Comparison of ENCODE assay signal across 8 mouse cellular contexts in the genomic region with DNA sequence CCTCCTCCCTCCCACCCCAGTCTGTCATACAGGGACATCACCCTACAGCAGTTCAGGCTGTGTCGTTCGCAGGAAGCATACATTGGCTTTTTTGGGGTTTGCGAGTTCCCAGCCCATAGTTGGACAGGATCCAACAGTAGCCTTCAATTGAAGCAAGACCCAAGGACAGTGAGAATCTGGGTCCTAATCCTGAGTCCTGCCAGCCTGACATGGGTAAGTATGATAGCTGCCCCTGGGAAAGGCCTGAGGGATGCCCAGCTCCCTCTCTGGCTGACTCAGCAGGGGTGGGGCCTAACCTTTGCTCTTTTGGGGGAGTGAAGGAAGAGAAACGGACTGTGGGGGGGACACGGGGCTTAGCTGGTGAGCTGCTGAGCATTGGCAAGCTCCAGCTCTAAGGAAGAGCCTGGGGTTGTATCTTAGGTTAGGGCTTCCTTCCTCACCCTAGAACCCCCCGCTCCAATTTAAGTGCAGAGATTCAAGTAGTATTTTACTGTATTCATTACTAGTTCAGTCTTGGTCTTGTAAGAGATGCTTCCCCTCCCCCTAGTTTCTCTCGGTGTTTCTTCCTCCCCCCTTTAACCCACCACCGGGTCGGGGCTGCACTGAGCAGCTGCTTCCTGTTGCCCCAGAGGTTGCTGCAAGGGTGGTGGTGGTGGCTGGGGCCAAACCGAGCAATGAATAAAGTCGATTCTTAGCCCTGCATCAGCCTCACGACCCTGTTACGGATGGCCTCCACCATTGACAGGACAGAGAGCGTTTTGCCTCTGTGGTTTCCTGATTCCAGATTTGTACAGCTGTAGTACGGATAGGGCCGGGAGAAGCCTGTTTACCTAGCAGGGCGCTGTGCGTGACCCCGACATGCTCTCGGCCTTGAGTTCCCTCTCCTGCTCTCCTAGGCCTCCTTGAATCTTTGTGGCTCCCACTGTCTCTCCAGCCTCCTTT. TPM values are rescaled to one million over a fixed set of nuclear protein-coding genes. Genes with fewer than 3 reads are reported as not detected.
DNase-seq lines count a peak whose midpoint lies in the region; ATAC-seq and TF ChIP-seq lines count a peak whose summit lies in the region.

A gene (plus strand): TSS at position 14 of the 942 bp plus-strand sequence.

- H3K36me3 ChIP-seq in intestine, embryonic 14.5 days (ENCODE audit: control insufficient read depth, insufficient read depth, low read length): peaks cover 36% of the 10 kb centered on the region
- peaks cover 42% of the 10 kb centered on the region for H3K36me3 ChIP-seq in limb, embryonic 10.5 days
- H3K36me3 ChIP-seq in midbrain, embryonic 11.5 days (ENCODE audit: control insufficient read depth, insufficient read depth, low read length): peaks cover 22% of the 10 kb centered on the region
- peaks cover 6% of the 10 kb centered on the region for H3K36me3 ChIP-seq in splenic B cell, adult 2 months (ENCODE audit: control insufficient read depth, insufficient read depth, low read length, poor library complexity, severe bottlenecking)

- H3K4me3 ChIP-seq in left cerebral cortex, adult 2 months: peak within 1 kb of the TSS; percentile 87
- H3K4me3 ChIP-seq in intestine, embryonic 14.5 days (ENCODE audit: low read depth, low read length): peak within 1 kb of the TSS; percentile 62
- peak within 1 kb of the TSS; percentile 86 for H3K4me3 ChIP-seq in limb, embryonic 10.5 days
- H3K4me3 ChIP-seq in midbrain, embryonic 11.5 days (ENCODE audit: low read depth, low read length): peak within 1 kb of the TSS; percentile 81

- intact Hi-C loops in left cerebral cortex, adult 2 months (cut with DNase I): loop anchor here (2.0 to 5.0 kb wide), 2 partner anchors 97 to 180 kb away; a partner anchor contains a TSS
- intact Hi-C loops in gastrocnemius, postnatal 36 days (cut with DNase I): loop anchor here (2.0 kb wide), 1 partner anchor 95 kb away; no protein-coding TSS in a partner anchor

- peaks cover 26% of the 10 kb centered on the region for H3K4me1 ChIP-seq in intestine, embryonic 14.5 days (replicated peaks; ENCODE audit: control insufficient read depth, insufficient read depth, low read length)
- peaks cover 55% of the 10 kb centered on the region for H3K4me1 ChIP-seq in limb, embryonic 10.5 days
- peaks cover 27% of the 10 kb centered on the region for H3K4me1 ChIP-seq in midbrain, embryonic 11.5 days (ENCODE audit: control insufficient read depth, insufficient read depth, low read length)

- TF ChIP-seq CTCF in left cerebral cortex, adult 2 months (IDR thresholded peaks at IDR 0.05): no peak

- DNase-seq in left cerebral cortex, adult 2 months (ENCODE audit: extremely low spot score in 1 of 2, low spot score in 2 of 2): peak in 1 of 2 experiments; percentile 27
- DNase-seq in left cerebral cortex, adult 9 months (ENCODE audit: low spot score in 2 of 2): no peak
- DNase-seq in cerebellum, postnatal 10 days: peak; percentile 65 to 73
- peak; percentile 42 to 57 for DNase-seq in gastrocnemius, postnatal 36 days
- peak; percentile 73 for DNase-seq in intestine, embryonic 14.5 days (ENCODE audit: low spot score)
- DNase-seq in limb, embryonic 10.5 days (ENCODE audit: low spot score): peak; percentile 55
- peak; percentile 91 for DNase-seq in midbrain, embryonic 11.5 days (ENCODE audit: low spot score, missing footprints)
- peak; percentile 85 for DNase-seq in splenic B cell, adult 2 months (ENCODE audit: low read depth, low spot score)

- peak; percentile 7; the same call in 1 of the 2 replicates for ATAC-seq in intestine, embryonic 14.5 days (replicated peaks; ENCODE audit: low FRiP score, low TSS enrichment, low read depth)
- ATAC-seq in midbrain, embryonic 11.5 days (ENCODE audit: low FRiP score): peak; percentile 23

- H3K27ac ChIP-seq in left cerebral cortex, adult 2 months: peak within 1 kb of the TSS; percentile 97
- H3K27ac ChIP-seq in intestine, embryonic 14.5 days (ENCODE audit: low read depth): peak within 1 kb of the TSS; percentile 89
- H3K27ac ChIP-seq in limb, embryonic 10.5 days: peak within 1 kb of the TSS; percentile 90
- peak within 1 kb of the TSS; percentile 86 for H3K27ac ChIP-seq in midbrain, embryonic 11.5 days (ENCODE audit: low read depth, low read length)

- WGBS in intestine, embryonic 14.5 days: under 1% methylated on average over 20 of the region's 20 CpGs
- 3% methylated on average over 20 of the region's 20 CpGs for WGBS in limb, embryonic 10.5 days
- 2% methylated on average over 20 of the region's 20 CpGs for WGBS in midbrain, embryonic 11.5 days

- no peaks in the 10 kb centered on the region for H3K27me3 ChIP-seq in intestine, embryonic 14.5 days (replicated peaks; ENCODE audit: control insufficient read depth, insufficient read depth, low read length)
- H3K27me3 ChIP-seq in limb, embryonic 10.5 days (ENCODE audit: low read depth, poor library complexity, severe bottlenecking): no peaks in the 10 kb centered on the region
- H3K27me3 ChIP-seq in midbrain, embryonic 11.5 days (ENCODE audit: control insufficient read depth, insufficient read depth, low read length): no peaks in the 10 kb centered on the region
- no peaks in the 10 kb centered on the region for H3K27me3 ChIP-seq in splenic B cell, adult 2 months (ENCODE audit: control insufficient read depth, insufficient read depth, low read length, poor library complexity, severe bottlenecking)

- peak within 1 kb of the TSS; percentile 61 for H3K9ac ChIP-seq in intestine, embryonic 14.5 days (ENCODE audit: low read length)
- peak within 1 kb of the TSS; percentile 85 for H3K9ac ChIP-seq in midbrain, embryonic 11.5 days (ENCODE audit: low read length)

- H3K9me3 ChIP-seq in intestine, embryonic 14.5 days (ENCODE audit: control insufficient read depth, low read length): no peaks in the 10 kb centered on the region
- H3K9me3 ChIP-seq in limb, embryonic 10.5 days (replicated peaks): no peaks in the 10 kb centered on the region
- no peaks in the 10 kb centered on the region for H3K9me3 ChIP-seq in midbrain, embryonic 11.5 days (ENCODE audit: control insufficient read depth, low read length)

- peak within 1 kb of the TSS; percentile 83 for H3K4me2 ChIP-seq in intestine, embryonic 14.5 days (ENCODE audit: low read length)
- peak within 1 kb of the TSS; percentile 85 for H3K4me2 ChIP-seq in midbrain, embryonic 11.5 days

RNA-seq across cellular contexts. Expression of the gene that starts here (rescaled TPM):
- total RNA-seq in left cerebral cortex, adult 2 months (2021): 10 to 100 TPM; 42.2 to 45.1 TPM
- total RNA-seq in gastrocnemius, postnatal 36 days (2021): 10 to 100 TPM; 11.9 to 14.2 TPM
- polyA plus RNA-seq in intestine, embryonic 14.5 days (2014; fragmentation: Nextera tagmentation; extraction: Ambion mirVana): 23.7 and 26.2 TPM in 2 replicates
- 12.3 and 14.4 TPM in 2 replicates for polyA plus RNA-seq in limb, embryonic 10.5 days (2016; fragmentation: Nextera tagmentation; extraction: Ambion mirVana)
- 20.2 and 21.0 TPM in 2 replicates for polyA plus RNA-seq in midbrain, embryonic 11.5 days (2014; fragmentation: Nextera tagmentation; extraction: Ambion mirVana)

Comparison
In these comparisons a context has a peak if more than half of its experiments do, and no peak if none do; other contexts are left out.
1. DNase-seq: peak in cerebellum, postnatal 10 days (2 of 2), gastrocnemius, postnatal 36 days (2 of 2), intestine, embryonic 14.5 days (single experiment), limb, embryonic 10.5 days (single experiment), midbrain, embryonic 11.5 days (single experiment) and splenic B cell, adult 2 months (single experiment); none in left cerebral cortex, adult 9 months (0 of 2).
2. Peak in every context shown above with its lines, with median percentiles within 50 percentile points of each other: H3K27ac ChIP-seq and H3K4me3 ChIP-seq.